Mouse (Mus musculus): ENCODE measurements around the gene Pla2g1b.
"Not testable (repeated sequence)": the region's sequence is repeated elsewhere in the genome, so short reads cannot be mapped to it uniquely, and the experiment has no call there.

Gene Pla2g1b

DNA sequence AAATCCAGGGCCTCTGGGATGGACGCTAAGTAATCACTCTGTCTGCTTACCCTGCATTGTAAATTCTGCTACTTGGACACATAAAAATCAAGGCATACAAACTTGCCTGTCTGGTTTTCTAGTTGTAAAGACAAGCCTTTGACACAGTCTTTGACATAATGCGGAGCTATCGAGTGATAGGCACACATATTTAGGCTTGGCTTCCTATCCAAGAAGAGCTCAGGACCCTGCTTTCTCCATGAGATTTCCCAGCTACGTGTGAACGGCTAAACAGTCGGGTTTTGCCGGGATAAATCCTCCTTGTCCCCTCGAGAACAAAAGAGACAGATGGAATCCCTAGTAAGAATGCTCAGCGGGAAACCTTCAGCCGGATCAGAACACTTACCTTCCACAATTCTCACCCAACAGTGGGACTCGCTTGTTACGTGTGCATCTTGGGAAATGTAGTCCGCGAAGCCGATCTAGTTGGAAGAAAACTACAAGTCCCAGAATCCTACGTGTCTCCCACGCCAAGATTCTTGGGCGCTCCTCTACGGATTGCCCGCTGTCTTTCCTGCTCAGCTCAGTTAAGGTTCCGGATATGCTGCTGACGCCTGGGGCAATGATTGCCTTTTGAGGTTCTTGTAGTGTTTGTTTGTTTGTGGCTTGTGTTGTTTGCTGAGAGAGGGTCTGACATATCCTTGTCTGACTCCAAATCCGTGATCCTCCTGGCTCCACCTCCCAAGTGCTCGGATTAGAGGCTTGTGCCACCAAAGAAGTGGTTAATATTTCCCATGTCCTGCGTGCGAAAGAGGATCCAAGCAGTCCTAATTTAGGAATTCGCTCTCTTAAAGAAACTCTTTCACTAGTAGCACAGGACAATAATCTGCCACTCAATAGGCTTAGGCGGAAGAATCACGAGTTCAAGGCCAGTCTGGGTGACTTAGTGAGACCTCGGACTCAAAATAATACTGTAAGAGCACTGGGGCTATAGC is 18.2 kb downstream of the Pla2g1b start, which contains the start of gene Sirt4:
TSS of gene Sirt4 (minus strand) at position 779 of the 974 bp plus-strand sequence.
- ATAC-seq (ENCODE audit: low TSS enrichment) = peak; percentile 93

- no peak for ATAC-seq (ENCODE audit: low TSS enrichment)
Measured at GRCm38 (mm10) chr5:115484996-115485395, 18.9 kb downstream of the Pla2g1b start.

DNA sequence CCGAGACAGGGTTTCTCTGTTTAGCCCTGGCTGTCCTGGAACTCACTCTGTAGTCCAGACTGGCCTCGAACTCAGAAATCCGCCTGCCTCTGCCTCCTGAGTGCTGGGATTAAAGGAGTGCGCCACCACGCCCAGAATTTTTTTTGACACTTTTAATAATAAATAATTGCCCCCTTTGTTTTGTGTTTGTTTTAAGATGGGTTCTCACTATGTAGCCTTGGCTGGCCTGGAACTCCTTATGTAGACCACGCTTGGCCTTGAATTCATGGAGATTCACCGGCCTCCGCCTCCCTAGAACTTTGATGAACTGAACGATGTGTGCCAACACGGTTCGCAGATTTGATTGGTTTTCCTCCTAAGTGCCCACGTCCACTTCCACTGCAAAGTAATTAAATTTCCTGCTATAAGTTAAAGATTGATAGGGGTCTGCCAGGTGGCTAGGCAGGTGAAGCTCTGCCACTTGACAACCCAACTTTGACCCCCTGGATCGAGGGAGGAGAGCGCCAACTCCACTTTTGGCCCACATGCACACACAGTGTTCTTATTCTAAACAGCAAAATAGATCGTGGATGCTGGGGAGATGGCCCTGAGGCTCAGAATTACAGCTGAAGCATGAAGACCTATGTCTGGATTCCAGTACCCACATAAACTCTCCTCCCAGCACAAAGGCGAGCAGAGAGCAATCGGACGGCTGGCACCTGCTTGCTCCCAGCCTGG is 19.6 kb downstream of the Pla2g1b start:
- ATAC-seq (ENCODE audit: low TSS enrichment) = no peak

DNA sequence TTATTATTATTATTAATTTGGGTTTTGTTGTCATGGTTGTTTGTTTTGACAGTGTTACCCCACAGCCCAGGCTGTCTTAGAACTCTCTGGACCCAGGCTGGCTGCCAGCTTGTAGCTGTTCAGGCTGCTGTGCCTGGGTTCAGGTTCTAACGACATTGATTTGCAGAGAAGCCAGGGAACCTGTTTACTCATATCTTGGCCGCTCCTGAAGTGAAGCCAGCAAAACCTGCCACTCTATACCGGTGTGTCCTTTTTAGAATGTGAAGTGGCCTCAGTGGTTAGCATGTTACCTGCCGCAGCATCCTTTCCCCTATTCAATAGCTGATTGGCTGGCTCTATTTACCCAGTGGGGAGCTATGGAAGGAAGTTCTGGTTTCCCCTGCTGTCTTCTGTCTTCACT is 20.7 kb downstream of the Pla2g1b start:
- no peak for ATAC-seq (ENCODE audit: low TSS enrichment)

DNA sequence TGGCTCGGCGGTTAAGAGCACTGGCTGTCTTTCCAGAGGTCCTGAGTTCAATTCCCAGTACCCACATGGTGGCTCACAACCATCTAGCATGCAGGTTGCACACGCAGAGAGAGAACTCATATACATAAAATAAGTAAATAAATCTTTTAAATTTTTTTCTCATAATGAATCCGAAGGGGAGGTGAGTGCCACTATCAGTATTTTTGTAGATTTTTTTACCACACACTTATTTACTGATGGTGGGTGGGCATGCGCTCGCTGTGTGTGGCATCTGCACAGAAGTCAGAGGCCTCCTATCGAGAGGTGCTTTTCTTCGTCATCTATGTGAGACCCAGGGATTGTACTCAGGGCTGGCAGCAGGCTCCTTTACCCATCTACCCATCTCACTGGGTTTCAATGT is 21.3 kb downstream of the Pla2g1b start:
- ATAC-seq (ENCODE audit: low TSS enrichment) = no peak

DNA sequence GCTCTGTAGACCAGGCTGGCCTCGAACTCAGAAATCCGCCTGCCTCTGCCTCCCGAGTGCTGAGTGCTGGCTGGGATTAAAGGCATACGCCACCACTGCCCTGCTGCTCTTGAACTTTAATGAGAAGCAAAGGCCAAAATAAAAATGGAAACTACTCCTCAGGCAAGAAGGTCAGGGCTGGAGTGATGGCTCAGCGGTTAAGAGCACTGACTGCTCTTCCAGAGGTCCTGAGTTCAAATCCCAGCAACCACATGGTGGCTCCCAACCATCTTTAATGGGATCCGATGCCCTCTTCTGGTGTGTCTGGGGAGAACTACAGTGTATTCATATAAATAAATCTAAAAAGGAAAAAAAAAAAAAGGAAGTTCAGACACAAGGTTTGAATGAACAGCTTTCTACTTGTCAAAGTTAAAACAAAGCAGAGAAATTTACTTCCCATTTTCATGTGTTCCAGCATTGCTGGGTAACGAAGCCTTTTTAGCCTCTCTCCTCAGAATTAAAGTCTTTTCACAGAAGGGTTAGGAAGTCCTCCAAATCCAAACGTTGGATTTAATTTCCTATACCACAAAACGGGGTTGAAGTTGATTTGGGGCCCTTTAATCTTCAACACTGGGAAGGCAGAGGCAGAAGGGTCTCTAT is 22.0 kb downstream of the Pla2g1b start:
- no peak for ATAC-seq (ENCODE audit: low TSS enrichment)

DNA sequence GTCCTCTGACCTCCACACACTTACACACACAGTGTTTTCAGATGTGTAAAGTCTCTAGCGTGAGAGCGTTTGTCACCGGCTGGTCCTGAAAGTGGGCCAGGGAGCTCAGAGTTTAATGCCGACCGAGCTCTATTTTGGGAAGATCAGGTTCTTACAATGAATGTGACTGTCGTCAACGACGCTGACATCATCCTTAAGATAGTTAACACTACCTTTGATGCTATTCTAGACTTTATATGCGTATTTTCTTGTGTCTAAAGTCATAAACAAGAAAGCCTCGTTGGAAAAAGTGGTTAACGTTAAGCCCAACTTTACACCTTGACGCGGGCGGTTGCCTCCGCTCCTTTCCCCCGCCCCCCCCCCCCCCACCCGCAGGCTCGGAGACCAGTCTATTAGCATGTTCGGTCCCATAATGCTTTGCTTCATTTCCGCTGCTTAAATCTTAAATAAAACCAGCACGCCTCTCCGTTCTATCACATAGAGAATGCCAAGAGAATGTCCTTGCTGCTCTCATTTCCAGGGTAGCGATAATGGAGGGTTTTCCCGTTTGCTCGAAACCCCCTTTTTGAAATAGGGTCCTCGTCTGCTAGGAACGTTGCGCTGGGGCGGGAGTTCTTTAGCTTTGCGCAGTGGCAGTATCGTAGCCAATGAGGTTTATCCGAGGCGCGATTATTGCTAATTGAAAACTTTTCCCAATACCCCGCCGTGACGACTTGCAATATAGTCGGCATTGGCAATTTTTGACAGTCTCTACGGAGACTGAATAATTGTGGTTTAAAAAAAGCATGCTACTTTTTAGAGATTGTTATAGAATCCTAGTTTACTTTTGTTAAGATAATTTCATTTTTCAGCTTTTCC is 23.0 kb downstream of the Pla2g1b start:
- peak; percentile 35 for ATAC-seq (ENCODE audit: low TSS enrichment)

DNA sequence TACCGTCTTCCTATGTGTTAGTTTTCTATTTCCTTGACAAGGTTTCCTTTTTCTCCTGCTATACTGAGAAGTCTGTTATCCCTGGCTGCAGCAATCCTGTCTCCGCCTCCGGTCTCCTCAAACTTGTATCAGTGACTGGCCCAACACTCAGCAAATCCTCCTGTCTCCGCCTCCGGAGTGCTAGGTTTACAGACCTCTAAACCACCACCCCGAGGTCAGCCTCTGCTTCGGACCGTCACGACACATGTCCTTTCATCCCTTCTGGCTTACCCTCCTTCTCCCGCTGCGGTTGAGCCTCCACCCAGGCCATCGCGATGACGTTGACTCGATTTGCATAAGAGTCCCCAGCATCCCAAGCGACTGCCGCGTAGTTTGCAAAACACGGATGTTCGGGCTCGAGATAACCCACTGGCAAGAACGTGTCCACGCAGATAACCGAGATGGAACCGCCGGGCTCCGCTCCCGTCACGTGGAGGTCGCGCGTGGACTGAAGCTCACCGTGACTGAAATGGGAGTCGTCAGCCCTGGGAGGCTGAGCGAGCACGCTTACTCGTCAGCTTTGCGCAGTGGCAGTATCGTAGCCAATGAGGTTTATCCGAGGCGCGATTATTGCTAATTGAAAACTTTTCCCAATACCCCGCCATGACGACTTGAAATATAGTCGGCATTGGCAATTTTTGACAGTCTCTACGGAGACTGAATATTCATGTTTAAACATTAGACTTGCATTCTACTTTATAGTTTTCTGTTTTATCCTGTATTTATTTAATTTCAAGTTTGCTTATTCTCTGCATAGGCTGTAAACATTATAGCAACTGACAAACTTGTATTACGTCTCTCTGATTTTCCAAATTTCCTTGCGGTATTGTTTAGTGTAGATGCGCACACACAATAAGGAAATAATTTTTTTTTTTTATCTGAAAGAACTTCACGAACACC is 23.9 kb downstream of the Pla2g1b start:
- peak; percentile 67 for ATAC-seq (ENCODE audit: low TSS enrichment)

- ATAC-seq (ENCODE audit: low TSS enrichment) = no peak
Measured at GRCm38 (mm10) chr5:115490638-115491000, 24.6 kb downstream of the Pla2g1b start.

GRCm38 (mm10) chr5:115491076-115491475 is 25.0 kb downstream of the Pla2g1b start:
- no peak for ATAC-seq (ENCODE audit: low TSS enrichment)

- ATAC-seq (ENCODE audit: low TSS enrichment) = no peak
Measured at GRCm38 (mm10) chr5:115491771-115492322, 25.8 kb downstream of the Pla2g1b start.

GRCm38 (mm10) chr5:115492711-115493335 is 26.8 kb downstream of the Pla2g1b start:
- no peak for ATAC-seq (ENCODE audit: low TSS enrichment)

GRCm38 (mm10) chr5:115493441-115493840 is 27.4 kb downstream of the Pla2g1b start:
- ATAC-seq (ENCODE audit: low TSS enrichment) = no peak

DNA sequence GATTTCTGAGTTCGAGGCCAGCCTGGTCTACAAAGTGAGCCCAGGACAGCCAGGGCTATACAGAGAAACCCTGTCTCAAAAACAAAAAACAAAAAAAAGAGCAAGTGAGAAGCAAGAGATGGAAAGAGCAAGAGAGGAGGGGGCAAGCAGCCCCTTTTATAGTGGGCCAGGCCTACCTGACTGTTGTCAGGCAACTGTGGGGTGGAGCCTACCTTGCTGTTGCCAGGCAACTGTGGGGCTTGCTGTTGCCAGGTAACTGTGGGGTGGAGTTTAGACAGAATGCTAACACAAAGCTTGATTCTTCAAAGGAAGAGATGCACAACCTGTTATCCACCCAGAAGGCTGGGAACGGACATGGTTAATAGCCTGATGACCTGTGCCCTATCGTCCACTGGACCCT is 29.6 kb downstream of the Pla2g1b start:
- not testable (repeated sequence) for ATAC-seq (ENCODE audit: low TSS enrichment)

GRCm38 (mm10) chr5:115497033-115497432 is 31.0 kb downstream of the Pla2g1b start:
- ATAC-seq (ENCODE audit: low TSS enrichment) = peak; percentile 38; the same call in 1 of the 2 replicates

- ATAC-seq (ENCODE audit: low TSS enrichment) = peak; percentile 55; the same call in 1 of the 2 replicates
Measured at GRCm38 (mm10) chr5:115498307-115499240, 32.5 kb downstream of the Pla2g1b start.

- no peak for ATAC-seq (ENCODE audit: low TSS enrichment)
Measured at GRCm38 (mm10) chr5:115500383-115500935, 34.4 kb downstream of the Pla2g1b start.

DNA sequence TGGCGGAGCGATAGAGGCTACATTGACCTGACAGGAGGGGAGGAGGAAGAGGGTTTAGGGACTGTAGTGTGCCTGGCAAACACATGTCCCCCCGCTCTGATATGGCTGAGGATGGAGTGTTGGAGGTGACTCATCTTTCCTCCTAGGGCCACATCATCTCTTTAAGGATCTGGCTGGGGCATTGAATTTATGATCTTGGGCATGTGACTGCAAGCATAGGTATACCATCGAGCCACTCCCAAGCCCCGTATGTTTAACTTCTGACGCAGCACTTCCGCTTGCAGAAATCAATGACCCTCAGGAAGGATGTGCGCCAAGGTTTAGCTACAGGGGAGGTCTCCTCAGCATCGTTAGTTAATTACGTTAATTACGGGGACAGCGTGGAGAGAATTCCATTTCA is 37.0 kb downstream of the Pla2g1b start:
- no peak for ATAC-seq (ENCODE audit: low TSS enrichment)

All from frontal cortex, adult (tissue).